10 mouse cellular contexts compared by ENCODE assay signal in the genomic region with DNA sequence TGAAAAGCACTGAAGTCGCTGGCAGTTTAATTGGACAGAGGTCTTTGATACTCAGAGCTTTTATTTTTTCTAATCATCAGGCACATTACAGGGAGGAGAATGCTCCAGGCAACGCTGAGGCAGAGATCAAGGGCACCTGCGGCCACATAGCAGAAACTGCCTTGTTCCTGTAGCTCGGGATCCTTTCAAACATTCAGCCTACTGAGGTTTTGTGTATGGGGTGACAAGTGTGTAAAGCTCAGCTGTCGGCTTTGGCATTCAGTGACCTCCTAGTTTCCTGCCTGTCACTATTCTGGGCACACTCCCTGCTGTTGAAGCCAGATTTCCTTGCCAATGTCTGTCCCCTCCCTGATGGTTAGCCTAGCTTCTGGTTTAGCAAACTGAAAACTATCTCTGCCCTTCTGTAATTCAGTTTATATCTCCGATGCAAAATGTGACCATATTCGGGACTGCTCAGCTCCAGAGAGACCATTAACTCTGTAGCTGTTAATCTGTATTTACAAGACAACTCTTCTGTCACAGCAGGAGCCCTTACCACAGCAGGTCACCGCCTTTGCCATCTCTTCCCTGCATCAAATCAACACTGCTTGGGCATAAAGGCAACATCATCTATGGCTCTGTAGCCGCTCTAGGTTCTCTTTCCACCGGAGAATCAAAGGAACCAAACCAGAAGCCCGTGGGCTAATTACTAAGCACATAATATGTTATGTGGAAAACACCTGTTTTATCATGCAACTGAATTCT.
DNase-seq lines count a peak whose midpoint lies in the region; ATAC-seq lines count a peak whose summit lies in the region.
"Had no signal": no experiment of that assay in that cellular context is flagged by ENCODE, and none has a peak within 500 bp of the region (broad histone marks: within the 10 kb centered on the region; RNA-seq: fewer than 3 reads in every experiment).

No protein-coding gene starts in this region.

- WGBS in heart, embryonic 11.5 days (ENCODE audit: insufficient replicate concordance), result 17% methylated on average over 11 of the region's 11 CpGs
- under 1% methylated on average over 11 of the region's 11 CpGs for WGBS in forebrain, embryonic 16.5 days
- WGBS in midbrain, embryonic 14.5 days, result 8% methylated on average over 11 of the region's 11 CpGs

- H3K4me3 ChIP-seq in heart, embryonic 11.5 days (ENCODE audit: low read depth, low read length), result no peak overlapping the region
- no peak overlapping the region for H3K4me3 ChIP-seq in forebrain, embryonic 16.5 days (replicated peaks; ENCODE audit: low read length)
- no peak overlapping the region for H3K4me3 ChIP-seq in midbrain, embryonic 14.5 days (replicated peaks; ENCODE audit: low read depth, low read length)
- H3K4me3 ChIP-seq: layer of hippocampus, adult 2 months had no signal

- H3K27ac ChIP-seq in heart, embryonic 11.5 days (ENCODE audit: low read depth, low read length), result no peak overlapping the region
- peak overlapping the region; percentile 29 for H3K27ac ChIP-seq in forebrain, embryonic 16.5 days (ENCODE audit: low read length)
- peak overlapping the region; percentile 26; the same call in 1 of the 2 replicates for H3K27ac ChIP-seq in midbrain, embryonic 14.5 days (replicated peaks; ENCODE audit: low read depth, low read length)
- H3K27ac ChIP-seq: layer of hippocampus, adult 2 months had no signal

- no peaks in the 10 kb centered on the region for H3K27me3 ChIP-seq in heart, embryonic 11.5 days (ENCODE audit: control insufficient read depth, insufficient read depth, low read length)
- H3K27me3 ChIP-seq in forebrain, embryonic 16.5 days (replicated peaks; ENCODE audit: control insufficient read depth, insufficient read depth, low read length), result no peaks in the 10 kb centered on the region
- no peaks in the 10 kb centered on the region for H3K27me3 ChIP-seq in midbrain, embryonic 14.5 days (ENCODE audit: control insufficient read depth, insufficient read depth, low read length)

- intact Hi-C loops in heart, postnatal 36 days (cut with DNase I), result no loop called here

- no peaks in the 10 kb centered on the region for H3K4me1 ChIP-seq in heart, embryonic 11.5 days (ENCODE audit: control insufficient read depth, insufficient read depth, low read length)
- peaks cover 7% of the 10 kb centered on the region for H3K4me1 ChIP-seq in forebrain, embryonic 16.5 days (replicated peaks; ENCODE audit: control insufficient read depth, insufficient read depth, low read length)
- H3K4me1 ChIP-seq in midbrain, embryonic 14.5 days (ENCODE audit: control insufficient read depth, insufficient read depth, low read length), result peaks cover 8% of the 10 kb centered on the region

- DNase-seq in heart, postnatal 36 days, result no peak
- peak; percentile 70 to 84 for DNase-seq in cerebellum, adult 18-20 months
- DNase-seq in midbrain, embryonic 14.5 days, result peak; percentile 71
- no peak for DNase-seq in ovary, postnatal 14 days (ENCODE audit: low spot score)
- no peak for DNase-seq in adrenal gland, adult 8-10 months
- no peak for DNase-seq in lung, postnatal 36 days
- DNase-seq: right cerebral cortex, postnatal 14 days had no signal

- no peaks in the 10 kb centered on the region for H3K9me3 ChIP-seq in heart, embryonic 11.5 days (replicated peaks; ENCODE audit: control insufficient read depth, low read length)
- H3K9me3 ChIP-seq in forebrain, embryonic 16.5 days (ENCODE audit: control insufficient read depth, low read length), result no peaks in the 10 kb centered on the region
- no peaks in the 10 kb centered on the region for H3K9me3 ChIP-seq in midbrain, embryonic 14.5 days (ENCODE audit: control insufficient read depth, low read length)

- H3K4me2 ChIP-seq in heart, embryonic 11.5 days, result peak overlapping the region; percentile 1; the same call in 1 of the 2 replicates
- H3K4me2 ChIP-seq in forebrain, embryonic 16.5 days (ENCODE audit: low read length), result peak overlapping the region; percentile 16
- H3K4me2 ChIP-seq in midbrain, embryonic 14.5 days (ENCODE audit: low read length), result 0 out of 2 replicates have a peak overlapping the region, but pooled peaks have one; percentile 8

- no peak overlapping the region for H3K9ac ChIP-seq in heart, embryonic 11.5 days (ENCODE audit: low read depth, low read length)
- no peak overlapping the region for H3K9ac ChIP-seq in forebrain, embryonic 16.5 days (replicated peaks; ENCODE audit: low read depth, low read length)
- no peak overlapping the region for H3K9ac ChIP-seq in midbrain, embryonic 14.5 days (replicated peaks; ENCODE audit: low read length)

- ATAC-seq in heart, embryonic 11.5 days (replicated peaks; ENCODE audit: insufficient number of reproducible peaks, low FRiP score, low TSS enrichment), result no peak
- peak; percentile 96 for ATAC-seq in forebrain, embryonic 16.5 days
- ATAC-seq in midbrain, embryonic 14.5 days (ENCODE audit: low FRiP score, low TSS enrichment), result peak; percentile 81

- no peaks in the 10 kb centered on the region for H3K36me3 ChIP-seq in heart, embryonic 11.5 days (ENCODE audit: control insufficient read depth, insufficient read depth, low read length)
- H3K36me3 ChIP-seq in forebrain, embryonic 16.5 days (ENCODE audit: control insufficient read depth, insufficient read depth), result no peaks in the 10 kb centered on the region
- no peaks in the 10 kb centered on the region for H3K36me3 ChIP-seq in midbrain, embryonic 14.5 days (ENCODE audit: control insufficient read depth, insufficient read depth, low read length)

Comparison
In these comparisons a context has a peak if more than half of its experiments do, and no peak if none do; other contexts are left out.
1. DNase-seq: peak in cerebellum, adult 18-20 months (2 of 2) and midbrain, embryonic 14.5 days (single experiment); none in heart, postnatal 36 days (0 of 2), ovary, postnatal 14 days (single experiment), adrenal gland, adult 8-10 months (single experiment) and lung, postnatal 36 days (single experiment).
2. Peak in every context shown above with its lines, with median percentiles within 50 percentile points of each other: H3K4me2 ChIP-seq.